Comparison of ENCODE assay signal across 8 mouse cellular contexts in the genomic region with DNA sequence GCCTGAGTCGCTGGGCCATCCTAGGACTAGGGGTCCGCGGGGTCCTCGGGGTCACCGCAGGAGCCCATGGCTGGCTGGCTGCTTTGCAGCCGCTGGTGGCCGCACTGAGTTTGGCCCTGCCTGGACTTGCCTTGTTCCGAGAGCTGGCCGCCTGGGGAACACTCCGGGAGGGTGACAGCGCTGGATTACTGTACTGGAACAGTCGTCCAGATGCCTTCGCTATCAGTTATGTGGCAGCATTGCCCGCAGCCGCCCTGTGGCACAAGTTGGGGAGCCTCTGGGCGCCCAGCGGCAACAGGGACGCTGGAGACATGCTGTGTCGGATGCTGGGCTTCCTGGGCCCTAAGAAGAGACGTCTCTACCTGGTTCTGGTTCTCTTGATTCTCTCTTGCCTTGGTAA. TPM values are rescaled to one million over a fixed set of nuclear protein-coding genes. Genes with fewer than 3 reads are reported as not detected.
DNase-seq lines count a peak whose midpoint lies in the region; ATAC-seq and TF ChIP-seq lines count a peak whose summit lies in the region.

No protein-coding gene starts in this region.

- H3K4me1 ChIP-seq in MEL (ENCODE audit: control insufficient read depth in 1 of 2, insufficient read depth in 2 of 2, low read length in 2 of 2) = peaks cover 16 to 30% of the 10 kb centered on the region in 2 experiments
- peaks cover 16% of the 10 kb centered on the region for H3K4me1 ChIP-seq in forebrain, embryonic 15.5 days
- 0 out of 2 replicates have a peak, but pooled peaks cover 7% of the 10 kb centered on the region for H3K4me1 ChIP-seq in limb, embryonic 11.5 days (ENCODE audit: control insufficient read depth, insufficient read depth, low read length)

- H3K27ac ChIP-seq in MEL (ENCODE audit: control insufficient read depth, low read depth, low read length) = peak overlapping the region; percentile 87
- no peak overlapping the region for H3K27ac ChIP-seq in forebrain, embryonic 15.5 days (replicated peaks)
- H3K27ac ChIP-seq in limb, embryonic 11.5 days (replicated peaks; ENCODE audit: low read depth, low read length) = no peak overlapping the region

- H3K27me3 ChIP-seq in MEL (ENCODE audit: control insufficient read depth in 1 of 2, insufficient read depth in 2 of 2, low read length in 2 of 2) = no peaks in the 10 kb centered on the region
- peaks cover 41% of the 10 kb centered on the region for H3K27me3 ChIP-seq in forebrain, embryonic 15.5 days
- H3K27me3 ChIP-seq in limb, embryonic 11.5 days (ENCODE audit: control insufficient read depth, insufficient read depth, low read length) = peaks cover 42% of the 10 kb centered on the region

- peak overlapping the region; percentile 79 to 83 for H3K4me3 ChIP-seq in MEL (ENCODE audit: control insufficient read depth in 1 of 2, insufficient read depth in 1 of 2, low read depth in 2 of 2, low read length in 2 of 2)
- peak overlapping the region; percentile 49 for H3K4me3 ChIP-seq in forebrain, embryonic 15.5 days
- H3K4me3 ChIP-seq in limb, embryonic 11.5 days (ENCODE audit: low read depth, low read length) = peak overlapping the region; percentile 47

- DNase-seq in heart, adult 18-20 months = peak; percentile 58 to 64
- DNase-seq in heart, postnatal 25 days (ENCODE audit: low spot score) = no peak
- peak; percentile 65 for DNase-seq in MEL (ENCODE audit: low read depth, low spot score)
- DNase-seq in limb, embryonic 11.5 days (ENCODE audit: low spot score) = no peak
- peak; percentile 29 for DNase-seq in neural tube, embryonic 10.5 days (ENCODE audit: extremely low spot score, low spot score)
- no peak for DNase-seq in layer of hippocampus, adult 11-12 months (ENCODE audit: low spot score)

- H3K9ac ChIP-seq in MEL (ENCODE audit: control insufficient read depth, low read depth, low read length, poor library complexity, severe bottlenecking) = peak overlapping the region; percentile 92
- H3K9ac ChIP-seq in forebrain, embryonic 15.5 days (replicated peaks) = peak overlapping the region; percentile 47
- peak overlapping the region; percentile 24 for H3K9ac ChIP-seq in limb, embryonic 11.5 days (ENCODE audit: low read length)

- no peak for TF ChIP-seq EP300 in MEL (IDR thresholded peaks at IDR 0.05; ENCODE audit: low read depth in 1 of 2, low read length in 2 of 2)

- no peak for TF ChIP-seq RAD21 in MEL (IDR thresholded peaks at IDR 0.05; ENCODE audit: low read depth, low read length)

- H3K36me3 ChIP-seq in MEL (ENCODE audit: control insufficient read depth in 1 of 2, insufficient read depth in 2 of 2, low read length in 2 of 2) = peaks cover 0 to 8% of the 10 kb centered on the region in 2 experiments; a peak in 3 of 4 replicates
- H3K36me3 ChIP-seq in forebrain, embryonic 15.5 days = no peaks in the 10 kb centered on the region
- H3K36me3 ChIP-seq in limb, embryonic 11.5 days (ENCODE audit: control insufficient read depth, insufficient read depth, low read length) = no peaks in the 10 kb centered on the region

- H3K79me2 ChIP-seq in MEL (ENCODE audit: control insufficient read depth, insufficient read depth, low read length, poor library complexity) = peaks cover 10% of the 10 kb centered on the region

- H3K4me2 ChIP-seq in forebrain, embryonic 15.5 days (replicated peaks) = peak overlapping the region; percentile 90
- H3K4me2 ChIP-seq in limb, embryonic 11.5 days (ENCODE audit: low read depth, severe bottlenecking) = peak overlapping the region; percentile 77

- ATAC-seq in forebrain, embryonic 15.5 days (replicated peaks) = no peak
- peak; percentile 23; the same call in 1 of the 2 replicates for ATAC-seq in limb, embryonic 11.5 days (ENCODE audit: insufficient number of reproducible peaks, low FRiP score, low TSS enrichment, low read depth)
- no peak for ATAC-seq in inflammation-experienced regulatory T-cells, adult 6 months

- TF ChIP-seq POLR2A in MEL (IDR thresholded peaks at IDR 0.05; ENCODE audit: control insufficient read depth in 1 of 2, insufficient read depth in 1 of 2, low read depth in 1 of 2, low read length in 2 of 2, poor library complexity in 1 of 2) = no peak

- 5% methylated on average over 20 of the region's 20 CpGs for WGBS in forebrain, embryonic 15.5 days
- 5% methylated on average over 20 of the region's 20 CpGs for WGBS in limb, embryonic 11.5 days

- intact Hi-C loops in heart, postnatal 25 days (cut with DNase I) = loop anchor here (2.0 kb wide), 1 partner anchor 17 kb away; no protein-coding TSS in a partner anchor

- no peak for TF ChIP-seq CTCF in MEL (IDR thresholded peaks at IDR 0.05 in 2 of 3, conservative IDR thresholded peaks at IDR 0.05 in 1 of 3; ENCODE audit: control insufficient read depth in 1 of 3, insufficient read depth in 1 of 3, low read depth in 2 of 3, low read length in 3 of 3, poor library complexity in 1 of 3, severe bottlenecking in 1 of 3)

- no peaks in the 10 kb centered on the region for H3K9me3 ChIP-seq in MEL (replicated peaks; ENCODE audit: insufficient read depth, low read length)
- H3K9me3 ChIP-seq in forebrain, embryonic 15.5 days = no peaks in the 10 kb centered on the region
- no peaks in the 10 kb centered on the region for H3K9me3 ChIP-seq in limb, embryonic 11.5 days (ENCODE audit: control insufficient read depth, low read length)

TF ChIP-seq in MEL, 35 proteins besides CTCF, POLR2A, EP300 and RAD21:
- TF ChIP-seq CHD1 (IDR thresholded peaks at IDR 0.05; ENCODE audit: low read depth, low read length) (0 out of 2 replicates have a peak, but pooled peaks have one; percentile 39), TAL1 (IDR thresholded peaks at IDR 0.05; ENCODE audit: low read length) (peak; percentile 58), SIN3A (IDR thresholded peaks at IDR 0.05; ENCODE audit: low read length) (0 out of 2 replicates have a peak, but pooled peaks have one; percentile 26), RCOR1 (IDR thresholded peaks at IDR 0.05; ENCODE audit: low read depth, low read length) (no peak)

RNA-seq across cellular contexts. Expression of gene Psmb9, which starts 0.4 kb away (rescaled TPM):
- 10 to 100 TPM; 13.1 to 25.3 TPM for total RNA-seq in heart, adult 18-20 months (2021)
- 1 to 10 TPM; 5.4 to 8.5 TPM for total RNA-seq in heart, postnatal 25 days (2021)
- 23.3 and 24.9 TPM in 2 replicates for total RNA-seq in MEL (2012; rRNA removed)
- polyA plus RNA-seq in MEL (2012; ENCODE audit: insufficient read depth in 1 of 2, insufficient read length in 2 of 2, low read depth in 1 of 2, low replicate concordance in 2 of 2, missing spikeins in 1 of 2) = 10 to 100 TPM in 1 of 2 experiments, not detected in 1; 14.7 TPM
- polyA plus RNA-seq in forebrain, embryonic 15.5 days (2015; fragmentation: Nextera tagmentation; extraction: Ambion mirVana) = 0.73 and 1.1 TPM in 2 replicates
- polyA plus RNA-seq in limb, embryonic 11.5 days (2014; fragmentation: Nextera tagmentation; extraction: Ambion mirVana) = 0.45 and 2.2 TPM in 2 replicates
- 100 to 1,000 TPM; 330 to 403 (median 338) TPM for polyA plus RNA-seq in inflammation-experienced regulatory T-cells, adult 6 months (2017; shearing (Covaris generic))

RNA-seq across cellular contexts. Expression of gene Tap1, which starts 0.7 kb away (rescaled TPM):
- 10 to 100 TPM in 1 of 2 experiments, 1 to 10 TPM in 1; 5.7 to 11.4 TPM for total RNA-seq in heart, adult 18-20 months (2021)
- 1 to 10 TPM; 3.9 to 5.5 TPM for total RNA-seq in heart, postnatal 25 days (2021)
- total RNA-seq in MEL (2012; rRNA removed) = 24.6 and 30.7 TPM in 2 replicates
- 10 to 100 TPM in 1 of 2 experiments, not detected in 1; 46.6 TPM for polyA plus RNA-seq in MEL (2012; ENCODE audit: insufficient read depth in 1 of 2, insufficient read length in 2 of 2, low read depth in 1 of 2, low replicate concordance in 2 of 2, missing spikeins in 1 of 2)
- 1.5 and 1.6 TPM in 2 replicates for polyA plus RNA-seq in forebrain, embryonic 15.5 days (2015; fragmentation: Nextera tagmentation; extraction: Ambion mirVana)
- polyA plus RNA-seq in limb, embryonic 11.5 days (2014; fragmentation: Nextera tagmentation; extraction: Ambion mirVana) = 2.4 and 3.1 TPM in 2 replicates
- polyA plus RNA-seq in inflammation-experienced regulatory T-cells, adult 6 months (2017; shearing (Covaris generic)) = 100 to 1,000 TPM; 174 to 216 (median 189) TPM

RNA-seq across cellular contexts. Expression of gene Psmb8, which starts 9.5 kb away (rescaled TPM):
- 10 to 100 TPM; 19.5 to 34.4 TPM for total RNA-seq in heart, adult 18-20 months (2021)
- 10 to 100 TPM in 1 of 2 experiments, 1 to 10 TPM in 1; 9.7 to 11.8 TPM for total RNA-seq in heart, postnatal 25 days (2021)
- total RNA-seq in MEL (2012; rRNA removed) = 129 and 144 TPM in 2 replicates
- polyA plus RNA-seq in MEL (2012; ENCODE audit: insufficient read depth in 1 of 2, insufficient read length in 2 of 2, low read depth in 1 of 2, low replicate concordance in 2 of 2, missing spikeins in 1 of 2) = 100 to 1,000 TPM in 1 of 2 experiments, not detected in 1; 133 TPM
- 2.3 and 2.6 TPM in 2 replicates for polyA plus RNA-seq in forebrain, embryonic 15.5 days (2015; fragmentation: Nextera tagmentation; extraction: Ambion mirVana)
- polyA plus RNA-seq in limb, embryonic 11.5 days (2014; fragmentation: Nextera tagmentation; extraction: Ambion mirVana) = 1.7 and 1.9 TPM in 2 replicates
- polyA plus RNA-seq in inflammation-experienced regulatory T-cells, adult 6 months (2017; shearing (Covaris generic)) = 1,000 to 10,000 TPM in 2 of 3 experiments, 100 to 1,000 TPM in 1; 835 to 1,025 (median 1,010) TPM

RNA-seq across cellular contexts. Expression of gene Tap2, which starts 15.3 kb away (rescaled TPM):
- total RNA-seq in heart, adult 18-20 months (2021) = 10 to 100 TPM; 25.3 to 33.3 TPM
- 10 to 100 TPM; 21.2 to 22.0 TPM for total RNA-seq in heart, postnatal 25 days (2021)
- total RNA-seq in MEL (2012; rRNA removed) = 40.3 and 48.5 TPM in 2 replicates
- polyA plus RNA-seq in MEL (2012; ENCODE audit: insufficient read depth in 1 of 2, insufficient read length in 2 of 2, low read depth in 1 of 2, low replicate concordance in 2 of 2, missing spikeins in 1 of 2) = 10 to 100 TPM in 1 of 2 experiments, not detected in 1; 63.0 TPM
- polyA plus RNA-seq in forebrain, embryonic 15.5 days (2015; fragmentation: Nextera tagmentation; extraction: Ambion mirVana) = 1.3 and 1.7 TPM in 2 replicates
- 0.55 and 1.1 TPM in 2 replicates for polyA plus RNA-seq in limb, embryonic 11.5 days (2014; fragmentation: Nextera tagmentation; extraction: Ambion mirVana)
- polyA plus RNA-seq in inflammation-experienced regulatory T-cells, adult 6 months (2017; shearing (Covaris generic)) = 100 to 1,000 TPM in 2 of 3 experiments, 10 to 100 TPM in 1; 94.0 to 181 (median 103) TPM

RNA-seq across cellular contexts. Expression of gene H2-DMb1, which starts 35.1 kb away (rescaled TPM):
- total RNA-seq in heart, adult 18-20 months (2021) = 1 to 10 TPM; 3.0 to 3.9 TPM
- 1 to 10 TPM; 1.1 to 1.3 TPM for total RNA-seq in heart, postnatal 25 days (2021)
- not detected in 2 replicates for total RNA-seq in MEL (2012; rRNA removed)
- under 1 TPM in 1 of 2 experiments, not detected in 1; 0.67 TPM for polyA plus RNA-seq in MEL (2012; ENCODE audit: insufficient read depth in 1 of 2, insufficient read length in 2 of 2, low read depth in 1 of 2, low replicate concordance in 2 of 2, missing spikeins in 1 of 2)
- 0.88 and 0.91 TPM in 2 replicates for polyA plus RNA-seq in forebrain, embryonic 15.5 days (2015; fragmentation: Nextera tagmentation; extraction: Ambion mirVana)
- 0.45 and 0.61 TPM in 2 replicates for polyA plus RNA-seq in limb, embryonic 11.5 days (2014; fragmentation: Nextera tagmentation; extraction: Ambion mirVana)
- 1 to 10 TPM; 2.3 to 5.0 (median 4.5) TPM for polyA plus RNA-seq in inflammation-experienced regulatory T-cells, adult 6 months (2017; shearing (Covaris generic))

Comparison
In these comparisons a context has a peak if more than half of its experiments do, and no peak if none do; other contexts are left out.
1. DNase-seq: peak in heart, adult 18-20 months (2 of 2), MEL (single experiment) and neural tube, embryonic 10.5 days (single experiment); none in heart, postnatal 25 days (single experiment), limb, embryonic 11.5 days (single experiment) and layer of hippocampus, adult 11-12 months (single experiment).
2. H3K9ac ChIP-seq: peak in every context shown above with its lines; median percentile 92 in MEL; 47 in forebrain, embryonic 15.5 days; 24 in limb, embryonic 11.5 days.
3. RNA of gene Psmb9, which starts 0.4 kb away (polyA plus RNA-seq): 330 to 403 TPM in inflammation-experienced regulatory T-cells, adult 6 months; 14.7 TPM in MEL, 0.45 to 2.2 TPM in limb, embryonic 11.5 days and 0.73 to 1.1 TPM in forebrain, embryonic 15.5 days; every median in the first group is over 10 times any median in the second.
4. RNA of gene Psmb8, which starts 9.5 kb away (polyA plus RNA-seq): 835 to 1,025 TPM in inflammation-experienced regulatory T-cells, adult 6 months; 133 TPM in MEL, 2.3 to 2.6 TPM in forebrain, embryonic 15.5 days and 1.7 to 1.9 TPM in limb, embryonic 11.5 days; every median in the first group is over 4 times any median in the second.
5. Peak in every context shown above with its lines, with median percentiles within 50 percentile points of each other: H3K4me3 ChIP-seq.